Mouse (Mus musculus) adrenal gland, adult 10 weeks (tissue): ENCODE results near the gene A630089N07Rik. TPM values are rescaled to one million over a fixed set of nuclear protein-coding genes. Genes with fewer than 3 reads are reported as not detected.

ENCODE experiments used
- polyA plus RNA-seq: library from polyadenylated mRNA; stranded (reverse); fragments of 350-450 nt; fragmentation: Illumina TruSeq; extraction: RNeasy Lipid Tissue Mini Kit (QIAGEN cat#74804); gene quantifications from one replicate; pipeline ENCODE4 v1.2.3, GENCODE M21; 2014; ENCODE audit warnings: low read depth, low replicate concordance

The A630089N07Rik gene
- 17.2 TPM for polyA plus RNA-seq

DNA sequence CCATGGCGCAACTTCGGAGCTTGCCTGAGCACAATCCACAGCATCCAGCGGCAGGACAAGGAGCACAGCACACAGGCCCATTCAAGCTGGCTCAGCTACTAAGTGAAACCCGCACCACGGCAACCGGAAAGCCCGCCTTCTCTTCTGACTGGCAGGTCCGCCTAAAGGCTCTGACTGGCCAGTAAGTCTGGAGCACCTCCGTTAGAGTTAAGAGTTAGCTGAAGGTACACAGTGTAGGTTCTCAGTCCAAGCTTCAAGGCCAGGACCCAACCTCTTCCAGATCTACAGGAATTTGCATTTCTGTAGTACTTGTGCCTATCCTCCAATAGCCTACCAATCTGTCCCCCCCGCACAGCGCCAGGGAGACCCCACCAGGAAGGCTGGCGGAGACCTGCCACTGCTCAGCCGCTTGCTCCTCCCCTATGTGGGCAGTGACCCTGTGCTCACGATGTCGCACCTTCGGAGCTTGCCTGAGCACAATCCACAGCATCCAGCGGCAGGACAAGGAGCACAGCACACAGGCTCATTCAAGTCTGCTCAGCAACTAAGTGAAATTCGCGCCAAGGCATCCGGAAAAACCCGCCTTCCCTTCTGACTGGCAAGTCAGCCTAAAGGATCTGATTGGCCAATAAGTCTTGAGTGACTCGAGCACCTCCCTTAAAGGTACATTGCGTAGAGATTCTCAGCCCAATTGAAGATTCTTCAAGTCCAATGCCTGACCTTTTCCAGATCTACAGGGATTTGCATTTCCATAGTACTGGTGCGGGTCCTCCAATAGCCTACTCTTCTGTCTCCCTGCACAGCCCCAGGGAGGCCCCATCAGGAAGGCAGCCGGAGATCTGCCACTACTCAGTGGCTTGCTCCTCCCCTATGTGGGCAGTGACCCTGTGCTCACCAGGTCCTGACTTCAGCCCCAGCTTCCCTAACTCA lies at the start of gene A630089N07Rik:
Gene A630089N07Rik, minus strand, starts transcription at position 562 of the 930 bp plus-strand sequence.

DNA sequence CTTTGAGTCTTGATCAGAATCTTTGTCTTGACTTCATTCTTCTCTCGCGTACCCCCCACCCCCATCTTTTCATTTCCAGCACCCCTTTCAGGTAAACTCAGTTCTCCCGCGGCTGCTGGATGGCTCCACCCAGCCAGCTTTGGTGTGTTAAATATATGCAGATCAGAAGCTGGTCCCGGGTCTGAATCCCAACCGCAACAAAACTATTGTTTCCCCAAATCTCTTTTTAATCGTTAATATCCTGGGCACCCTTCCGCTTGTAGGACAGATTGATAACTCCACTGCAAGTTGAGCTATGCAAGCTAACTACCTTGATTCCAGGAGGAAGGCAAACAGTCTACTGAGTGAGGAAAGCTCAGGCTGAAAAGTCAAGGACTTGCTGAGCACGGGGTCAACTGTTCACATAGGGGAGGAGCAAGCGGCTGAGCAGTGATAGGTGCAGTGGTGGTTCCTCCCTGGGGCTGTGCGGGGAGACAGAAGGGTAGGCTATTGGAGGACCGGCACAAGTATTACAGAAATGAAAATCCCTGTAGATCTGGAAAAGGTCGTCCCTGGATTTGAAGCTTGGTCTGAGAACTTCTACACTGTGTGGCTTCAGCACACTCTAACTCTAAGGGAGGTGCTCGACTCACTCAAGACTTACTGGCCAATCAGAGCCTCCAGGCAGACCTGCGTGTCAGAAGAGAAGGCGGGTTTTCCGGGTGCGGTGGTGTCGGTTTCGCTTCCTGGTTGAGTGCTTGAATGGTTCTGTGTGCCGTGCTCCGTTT lies 85.5 kb downstream of the A630089N07Rik start, which contains the start of gene B230307C23Rik:
Gene B230307C23Rik, plus strand, starts transcription at position 700 of the 767 bp plus-strand sequence.

DNA sequence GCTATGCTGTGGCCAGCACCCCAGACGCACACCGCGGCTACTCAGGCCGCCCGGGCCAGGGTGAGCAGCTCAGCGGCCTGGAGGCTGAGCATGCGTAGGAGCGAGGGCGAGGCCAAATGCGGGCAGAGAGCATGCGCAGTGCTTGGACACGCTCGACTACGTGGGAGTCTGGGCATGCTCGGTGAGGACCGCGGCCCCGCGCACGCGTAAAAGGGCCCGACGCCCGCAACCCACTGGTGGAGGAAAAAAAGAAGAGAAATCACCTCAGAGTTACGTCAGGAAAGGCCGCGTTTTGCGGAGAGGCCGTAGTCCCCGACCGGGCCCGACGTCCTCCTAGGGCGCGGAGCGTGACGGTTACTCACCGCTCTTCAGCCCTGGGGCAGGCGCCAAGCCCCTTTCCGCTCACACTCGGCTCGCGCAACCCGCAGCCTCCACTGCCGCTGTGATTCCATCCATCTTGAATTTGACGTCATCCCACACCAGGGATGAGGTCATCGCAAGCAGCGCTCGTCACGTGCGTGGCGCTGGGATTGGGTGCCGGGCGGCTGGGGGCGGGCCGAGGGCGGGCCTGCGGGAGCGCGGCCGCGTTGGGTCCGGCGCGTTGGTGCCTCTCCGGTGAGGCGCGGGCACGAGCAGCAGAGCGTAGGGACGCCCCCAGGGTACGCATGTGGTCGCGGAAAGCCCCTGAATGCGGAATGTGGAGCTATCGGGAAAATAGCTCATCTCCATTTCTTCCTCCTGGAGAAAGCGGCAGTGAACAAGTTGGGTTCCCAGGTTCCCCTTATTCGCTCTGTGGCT lies 119.9 kb downstream of the A630089N07Rik start, which contains the start of the genes C2cd2 and Zbtb21:
Gene C2cd2, minus strand, starts transcription at position 448 of the 798 bp plus-strand sequence.
Gene Zbtb21, minus strand, starts transcription at position 472 of the 798 bp plus-strand sequence.

Other genes with a start within 250 kb of the A630089N07Rik start
- 4.6 TPM for gene Prdm15, start 230.6 kb downstream of the A630089N07Rik start, polyA plus RNA-seq
- 13.4 TPM for gene C2cd2, start 119.9 kb downstream of the A630089N07Rik start, polyA plus RNA-seq
- 9.5 TPM for gene Zbtb21, start 119.8 kb downstream of the A630089N07Rik start, polyA plus RNA-seq
- gene B230307C23Rik, start 85.1 kb downstream of the A630089N07Rik start, polyA plus RNA-seq: 174 TPM